Mouse (Mus musculus) embryonic fibroblast, embryonic 13.5 days (primary cell): ENCODE data around the gene Hmgn3. TPM values are rescaled to one million over a fixed set of nuclear protein-coding genes. Genes with fewer than 3 reads are reported as not detected.

ENCODE experiments used
- H3K27ac ChIP-seq: 2 replicates; pipeline ENCODE4 v1.5.1; 2012; ENCODE audit warnings: low read length, control low read depth, inconsistent platforms; ENCODE audit not compliant: insufficient read depth
- H3K4me1 ChIP-seq: 2 replicates; pipeline ENCODE4 v1.6.1; 2011; ENCODE audit warnings: low read length; ENCODE audit not compliant: control insufficient read depth, insufficient read depth
- H3K4me3 ChIP-seq: 2 replicates; pipeline ENCODE4 v1.5.1; 2011; ENCODE audit warnings: mild to moderate bottlenecking, control low read depth, low read length; ENCODE audit not compliant: insufficient read depth
- CTCF ChIP-seq: IDR thresholded peaks from 2 replicates; pipeline ENCODE4 v1.5.1; 2011; ENCODE audit warnings: mild to moderate bottlenecking, control low read depth, low read length, moderate library complexity, borderline replicate concordance; ENCODE audit not compliant: insufficient read depth
- POLR2A ChIP-seq: IDR thresholded peaks from 2 replicates; pipeline ENCODE4 v1.6.1; 2011; ENCODE audit warnings: low read depth, mild to moderate bottlenecking, control low read depth, low read length, moderate library complexity
- polyA plus RNA-seq: library from polyadenylated mRNA; stranded (reverse); fragments of >200 nt; gene quantifications from 2 replicates; pipeline ENCODE4 v1.2.4, GENCODE M21; 2011; ENCODE audit warnings: low read depth; ENCODE audit not compliant: missing spikeins, insufficient read length

Gene Hmgn3
- polyA plus RNA-seq, 1 experiment, result 95.4 TPM

GRCm38 (mm10) chr9:83079724-83080123 lies 66.8 kb downstream of the Hmgn3 start:
- no peak overlapping the region for H3K27ac ChIP-seq
- TF ChIP-seq POLR2A (no peak), CTCF (no peak)
- H3K4me1 ChIP-seq, result peaks cover 4% of the 10 kb centered on the region
- no peak overlapping the region for H3K4me3 ChIP-seq

- TF ChIP-seq CTCF, result no peak
- TF ChIP-seq POLR2A, result no peak
- Histone ChIP-seq H3K4me3 (no peak overlapping the region), H3K4me1 (no peaks in the 10 kb centered on the region), H3K27ac (no peak overlapping the region)
Measured at GRCm38 (mm10) chr9:83068246-83068645, 78.2 kb downstream of the Hmgn3 start.

GRCm38 (mm10) chr9:83061289-83061688 lies 85.2 kb downstream of the Hmgn3 start:
- no peak for TF ChIP-seq POLR2A
- TF ChIP-seq CTCF, result no peak
- H3K4me1 ChIP-seq, result no peaks in the 10 kb centered on the region
- H3K27ac ChIP-seq, result no peak overlapping the region
- no peak overlapping the region for H3K4me3 ChIP-seq

Other genes with a start within 250 kb of the Hmgn3 start
- 51.2 and 66.6 TPM in 2 replicates for gene Phip, start 171.2 kb downstream of the Hmgn3 start, polyA plus RNA-seq